Mouse (Mus musculus) olfactory bulb, adult 2 months (tissue): ENCODE results near the gene Olfr780.
"Not testable (repeated sequence)": the region's sequence is repeated elsewhere in the genome, so short reads cannot be mapped to it uniquely, and the experiment has no call there.

Experiments used
- CTCF ChIP-seq: fragments of 200-500 bp; IDR thresholded peaks from 2 replicates; pipeline ENCODE4 v1.5.1; 2012; ENCODE audit warnings: low read depth, mild to moderate bottlenecking, low read length, moderate library complexity; ENCODE audit not compliant: insufficient read depth
- POLR2A ChIP-seq: fragments of 200-500 bp; IDR thresholded peaks from 2 replicates; pipeline ENCODE4 v1.6.1; 2012; ENCODE audit warnings: mild to moderate bottlenecking, low read depth, low read length, moderate library complexity; ENCODE audit not compliant: insufficient read depth

- TF ChIP-seq CTCF, POLR2A: not testable (repeated sequence)
Measured at GRCm38 (mm10) chr10:129352475-129352874, 34.6 kb downstream of the Olfr780 start.
